Mouse (Mus musculus) kidney, postnatal 0 days (tissue): ENCODE measurements around the gene Frmpd3. TPM values are rescaled to one million over a fixed set of nuclear protein-coding genes. Genes with fewer than 3 reads are reported as not detected.

ENCODE experiments used
- ATAC-seq: fragments of 200-750 bp; cut with Nextera tagmentation; replicated peaks from 2 replicates; pipeline ENCODE4 v1.8.0; 2017; ENCODE audit warnings: low read depth, moderate number of reproducible peaks, moderate TSS enrichment, moderate library complexity; ENCODE audit not compliant: low FRiP score
- DNase-seq: peaks from one replicate; pipeline ENCODE4 v3.0.0-alpha.2; 2016; ENCODE audit warnings: low spot score
- H3K27ac ChIP-seq: fragments of 300-500 bp; sonication (generic); 2 replicates; pipeline ENCODE4 v1.5.1; 2014; ENCODE audit warnings: mild to moderate bottlenecking
- H3K27me3 ChIP-seq: fragments of 300-500 bp; sonication (generic); 2 replicates; pipeline ENCODE4 v1.6.1; 2014; ENCODE audit warnings: low read length, mixed read lengths; ENCODE audit not compliant: insufficient read depth
- H3K36me3 ChIP-seq: fragments of 300-500 bp; sonication (generic); 2 replicates; pipeline ENCODE4 v1.6.1; 2014; ENCODE audit warnings: low read length, mixed read lengths; ENCODE audit not compliant: insufficient read depth
- H3K4me1 ChIP-seq: fragments of 300-500 bp; sonication (generic); replicated peaks from 2 replicates; pipeline ENCODE4 v1.6.1; 2014; ENCODE audit warnings: antibody characterized with exemption, low read length, mixed read lengths; ENCODE audit not compliant: insufficient read depth
- H3K4me2 ChIP-seq: fragments of 300-500 bp; sonication (generic); 2 replicates; pipeline ENCODE4 v1.6.1; 2014; ENCODE audit warnings: mild to moderate bottlenecking, low read length, moderate library complexity, mixed read lengths
- H3K4me3 ChIP-seq: fragments of 300-500 bp; sonication (generic); replicated peaks from 2 replicates; pipeline ENCODE4 v1.5.1; 2014; ENCODE audit warnings: low read depth, low read length
- H3K9ac ChIP-seq: fragments of 300-500 bp; sonication (generic); 2 replicates; pipeline ENCODE4 v1.6.1; 2014; ENCODE audit warnings: low read depth, low read length
- H3K9me3 ChIP-seq: fragments of 300-500 bp; sonication (generic); replicated peaks from 2 replicates; pipeline ENCODE4 v1.6.1; 2016; ENCODE audit warnings: low read length, inconsistent platforms, mixed read lengths
- CTCF ChIP-seq: IDR thresholded peaks from 2 replicates; pipeline ENCODE4 v1.5.1; 2016; ENCODE audit warnings: antibody characterized with exemption, low read depth, mild to moderate bottlenecking, moderate library complexity
- WGBS: fragments of 180-500 bp; shearing (Covaris S2); extraction: QIAGEN DNeasy Blood & Tissue Kit; methylation state at CpG from one replicate; pipeline ENCODE4 v1.1.7; 2014; 5-methylcytosine and 5-hydroxymethylcytosine counted together
- microRNA counts: library from miRNA; unstranded; fragments of <30 nt; microRNA quantifications from one replicate; lab custom pipeline; 2015
- microRNA-seq: library from miRNA; unstranded; fragments of <30 nt; microRNA quantifications from one replicate; pipeline ENCODE4, GENCODE M21; 2016
- polyA plus RNA-seq: library from polyadenylated mRNA; unstranded; fragments of >200 nt; fragmentation: Nextera tagmentation; extraction: Ambion mirVana; gene quantifications from 2 replicates; pipeline ENCODE4 v1.2.1, GENCODE M21; 2015

Frmpd3 gene
- polyA plus RNA-seq, 1 experiment from 2014 or later, result 0.03 TPM

GRCm38 (mm10) chrX:140457502-140457901 is 115.4 kb downstream of the Frmpd3 start:
- Histone ChIP-seq H3K4me2 (peak overlapping the region; percentile 67), H3K9me3 (no peaks in the 10 kb centered on the region), H3K36me3 (no peaks in the 10 kb centered on the region), H3K27me3 (no peaks in the 10 kb centered on the region), H3K27ac (no peak overlapping the region), H3K4me3 (peak overlapping the region; percentile 52), H3K9ac (0 out of 2 replicates have a peak overlapping the region, but pooled peaks have one; percentile 54), H3K4me1 (no peaks in the 10 kb centered on the region)
- WGBS, result 29% methylated on average over 12 of the region's 12 CpGs
- DNase-seq, result peak; percentile 1
- no peak for ATAC-seq
- TF ChIP-seq CTCF, result no peak

DNA sequence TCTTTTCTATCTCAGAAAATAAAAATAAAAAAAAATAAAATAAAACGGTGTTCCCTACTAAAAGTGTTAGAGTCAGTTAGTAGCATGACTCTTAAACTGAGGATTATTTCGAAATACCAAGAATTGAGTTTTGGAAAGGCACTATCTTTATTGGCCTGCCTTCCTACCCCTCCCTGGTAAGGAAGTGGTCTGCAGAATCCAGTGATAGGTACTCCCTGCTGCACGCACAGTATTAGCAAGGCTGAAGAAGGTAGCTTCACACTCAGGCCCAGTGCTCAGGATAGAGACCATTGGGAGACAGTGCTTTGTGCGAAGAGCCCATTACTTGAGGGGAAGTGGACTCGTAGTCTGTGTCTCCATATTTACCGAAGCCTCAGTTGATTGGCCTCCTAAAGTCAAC is 136.2 kb downstream of the Frmpd3 start:
- H3K4me3 ChIP-seq, result no peak overlapping the region
- 87% methylated on average over 6 of the region's 6 CpGs for WGBS
- no peak for ATAC-seq
- no peak overlapping the region for H3K4me2 ChIP-seq
- no peak overlapping the region for H3K9ac ChIP-seq
- H3K9me3 ChIP-seq, result no peaks in the 10 kb centered on the region
- no peaks in the 10 kb centered on the region for H3K36me3 ChIP-seq
- DNase-seq, result no peak
- no peak overlapping the region for H3K27ac ChIP-seq
- TF ChIP-seq CTCF, result no peak
- H3K27me3 ChIP-seq, result no peaks in the 10 kb centered on the region
- H3K4me1 ChIP-seq, result no peaks in the 10 kb centered on the region

DNA sequence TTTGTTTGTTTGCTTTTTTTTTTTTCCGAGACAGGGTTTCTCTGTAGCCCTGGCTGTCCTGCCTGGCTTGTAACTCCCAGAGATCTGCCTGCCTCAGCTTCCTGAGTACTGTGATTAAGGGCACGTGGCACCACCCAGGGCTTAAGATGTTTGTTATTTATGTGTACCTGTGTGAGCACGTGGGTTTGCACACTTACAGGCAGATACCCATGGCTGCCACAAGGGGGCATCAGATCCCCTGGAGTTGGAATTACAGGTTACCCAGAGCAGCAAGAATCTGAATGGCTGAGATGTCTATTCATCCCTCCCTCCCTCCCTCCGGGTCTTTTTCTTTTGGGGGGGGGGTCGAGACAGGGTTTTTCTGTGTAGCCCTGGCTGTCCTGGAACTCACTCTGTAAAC is 137.1 kb downstream of the Frmpd3 start:
- no peaks in the 10 kb centered on the region for H3K4me1 ChIP-seq
- WGBS, result 50% methylated on average over 5 of the region's 5 CpGs
- H3K36me3 ChIP-seq, result no peaks in the 10 kb centered on the region
- peak; percentile 68 for TF ChIP-seq CTCF
- H3K27me3 ChIP-seq, result no peaks in the 10 kb centered on the region
- no peak for ATAC-seq
- H3K27ac ChIP-seq, result no peak overlapping the region
- no peak overlapping the region for H3K4me3 ChIP-seq
- H3K9ac ChIP-seq, result no peak overlapping the region
- H3K4me2 ChIP-seq, result no peak overlapping the region
- no peak for DNase-seq
- H3K9me3 ChIP-seq, result no peaks in the 10 kb centered on the region

MicroRNAs encoded within 50 kb of the gene (microRNA counts, 519-probe panel; counts per million panel counts)
- 330 counts per million, percentile 68 among the panel's probes with 10 or more counts for microRNA mmu-miR-3475 (lab: Ali Mortazavi, UCI)

Small RNA genes lying within 50 kb of the gene (microRNA-seq; reads per million reads assigned to microRNA genes)
- 1.4 reads per million for gene Mir3475

Other genes with a start within 250 kb of the Frmpd3 start
- 32.6 and 36.1 TPM in 2 replicates for gene Prps1, start 114.3 kb downstream of the Frmpd3 start, polyA plus RNA-seq